Mouse (Mus musculus): ENCODE data around the gene Chrnb2.

DNA sequence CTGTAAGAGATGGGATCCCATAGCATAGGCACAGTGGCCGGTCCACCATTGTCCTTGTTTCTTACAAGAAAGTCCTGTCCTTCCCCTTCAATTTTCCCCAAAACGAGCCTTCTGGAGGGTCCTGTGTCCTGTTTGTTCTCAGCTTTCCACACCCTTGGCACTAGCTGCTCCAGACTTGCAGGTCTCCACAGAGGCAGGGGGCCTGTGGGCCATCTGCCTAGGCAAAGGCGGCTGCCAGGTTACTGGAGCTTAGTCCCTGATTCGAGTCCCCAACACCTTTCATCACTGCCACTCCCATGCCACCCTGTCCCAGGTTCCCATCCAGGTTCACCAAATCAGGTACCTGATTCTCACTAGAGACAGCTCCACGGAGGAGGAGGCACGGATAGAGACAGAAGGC is 9.1 kb downstream of the Chrnb2 start:
- no peak for TF ChIP-seq EP300 (IDR thresholded peaks at IDR 0.05)
- TF ChIP-seq CTCF (IDR thresholded peaks at IDR 0.05), result no peak
